Mouse (Mus musculus): Measurements from ENCODE around the gene 2310022A10Rik. TPM values are rescaled to one million over a fixed set of nuclear protein-coding genes. Genes with fewer than 3 reads are reported as not detected.

2310022A10Rik gene
- polyA plus RNA-seq, 1 experiment from 2014 or later: 9.0 TPM

GRCm38 (mm10) chr7:27537998-27538397 lies 15.0 kb upstream of the 2310022A10Rik start:
- TF ChIP-seq CTCF (IDR thresholded peaks at IDR 0.05; ENCODE audit: low read depth): no peak
- no peaks in the 10 kb centered on the region for H3K27me3 ChIP-seq (replicated peaks; ENCODE audit: control insufficient read depth, insufficient read depth, low read length)
- no peak overlapping the region for H3K4me2 ChIP-seq (replicated peaks; ENCODE audit: low read depth)
- 77% methylated on average over 8 of the region's 8 CpGs for WGBS
- no peak overlapping the region for H3K9ac ChIP-seq (ENCODE audit: low read depth, low read length)
- H3K36me3 ChIP-seq (ENCODE audit: control insufficient read depth, insufficient read depth): peaks cover 18% of the 10 kb centered on the region; the same call in 1 of the 2 replicates
- H3K27ac ChIP-seq (ENCODE audit: low read depth, low read length): no peak overlapping the region
- ATAC-seq: no peak
- no peaks in the 10 kb centered on the region for H3K4me1 ChIP-seq (replicated peaks; ENCODE audit: control insufficient read depth, insufficient read depth, low read length)
- H3K4me3 ChIP-seq (ENCODE audit: low read depth, low read length): no peak overlapping the region
- H3K9me3 ChIP-seq (ENCODE audit: control insufficient read depth): no peaks in the 10 kb centered on the region

- no peak overlapping the region for H3K4me2 ChIP-seq (replicated peaks; ENCODE audit: low read depth)
- no peaks in the 10 kb centered on the region for H3K27me3 ChIP-seq (replicated peaks; ENCODE audit: control insufficient read depth, insufficient read depth, low read length)
- H3K9ac ChIP-seq (ENCODE audit: low read depth, low read length): no peak overlapping the region
- ATAC-seq: no peak
- 90% methylated on average over 2 of the region's 2 CpGs for WGBS
- H3K27ac ChIP-seq (ENCODE audit: low read depth, low read length): no peak overlapping the region
- H3K4me1 ChIP-seq (replicated peaks; ENCODE audit: control insufficient read depth, insufficient read depth, low read length): no peaks in the 10 kb centered on the region
- no peak overlapping the region for H3K4me3 ChIP-seq (ENCODE audit: low read depth, low read length)
- H3K9me3 ChIP-seq (ENCODE audit: control insufficient read depth): no peaks in the 10 kb centered on the region
- peaks cover 14% of the 10 kb centered on the region; the same call in 1 of the 2 replicates for H3K36me3 ChIP-seq (ENCODE audit: control insufficient read depth, insufficient read depth)
- TF ChIP-seq CTCF (IDR thresholded peaks at IDR 0.05; ENCODE audit: low read depth): no peak
Measured at GRCm38 (mm10) chr7:27538797-27539196, 14.2 kb upstream of the 2310022A10Rik start.

GRCm38 (mm10) chr7:27540521-27540920 lies 12.5 kb upstream of the 2310022A10Rik start:
- no peaks in the 10 kb centered on the region for H3K4me1 ChIP-seq (replicated peaks; ENCODE audit: control insufficient read depth, insufficient read depth, low read length)
- no peak overlapping the region for H3K9ac ChIP-seq (ENCODE audit: low read depth, low read length)
- H3K4me2 ChIP-seq (replicated peaks; ENCODE audit: low read depth): no peak overlapping the region
- no peak overlapping the region for H3K27ac ChIP-seq (ENCODE audit: low read depth, low read length)
- peaks cover 8% of the 10 kb centered on the region; the same call in 1 of the 2 replicates for H3K36me3 ChIP-seq (ENCODE audit: control insufficient read depth, insufficient read depth)
- no peak for ATAC-seq
- 54% methylated on average over 2 of the region's 2 CpGs for WGBS
- no peaks in the 10 kb centered on the region for H3K27me3 ChIP-seq (replicated peaks; ENCODE audit: control insufficient read depth, insufficient read depth, low read length)
- H3K9me3 ChIP-seq (ENCODE audit: control insufficient read depth): no peaks in the 10 kb centered on the region
- no peak for TF ChIP-seq CTCF (IDR thresholded peaks at IDR 0.05; ENCODE audit: low read depth)
- no peak overlapping the region for H3K4me3 ChIP-seq (ENCODE audit: low read depth, low read length)

GRCm38 (mm10) chr7:27540935-27541334 lies 12.1 kb upstream of the 2310022A10Rik start:
- Histone ChIP-seq H3K27me3 (replicated peaks; ENCODE audit: control insufficient read depth, insufficient read depth, low read length) (no peaks in the 10 kb centered on the region), H3K9me3 (ENCODE audit: control insufficient read depth) (no peaks in the 10 kb centered on the region), H3K9ac (ENCODE audit: low read depth, low read length) (no peak overlapping the region), H3K4me2 (replicated peaks; ENCODE audit: low read depth) (no peak overlapping the region), H3K4me3 (ENCODE audit: low read depth, low read length) (no peak overlapping the region), H3K4me1 (replicated peaks; ENCODE audit: control insufficient read depth, insufficient read depth, low read length) (no peaks in the 10 kb centered on the region), H3K36me3 (ENCODE audit: control insufficient read depth, insufficient read depth) (peaks cover 6% of the 10 kb centered on the region; the same call in 1 of the 2 replicates), H3K27ac (ENCODE audit: low read depth, low read length) (no peak overlapping the region)
- 81% methylated on average over 6 of the region's 6 CpGs for WGBS
- no peak for TF ChIP-seq CTCF (IDR thresholded peaks at IDR 0.05; ENCODE audit: low read depth)
- ATAC-seq: no peak

GRCm38 (mm10) chr7:27541431-27541830 lies 11.6 kb upstream of the 2310022A10Rik start:
- no peaks in the 10 kb centered on the region for H3K27me3 ChIP-seq (replicated peaks; ENCODE audit: control insufficient read depth, insufficient read depth, low read length)
- no peak overlapping the region for H3K9ac ChIP-seq (ENCODE audit: low read depth, low read length)
- WGBS: 86% methylated on average over 16 of the region's 16 CpGs
- H3K4me2 ChIP-seq (replicated peaks; ENCODE audit: low read depth): no peak overlapping the region
- H3K4me1 ChIP-seq (replicated peaks; ENCODE audit: control insufficient read depth, insufficient read depth, low read length): no peaks in the 10 kb centered on the region
- H3K27ac ChIP-seq (ENCODE audit: low read depth, low read length): no peak overlapping the region
- no peak for ATAC-seq
- no peak overlapping the region for H3K4me3 ChIP-seq (ENCODE audit: low read depth, low read length)
- TF ChIP-seq CTCF (IDR thresholded peaks at IDR 0.05; ENCODE audit: low read depth): no peak
- peaks cover 6% of the 10 kb centered on the region; the same call in 1 of the 2 replicates for H3K36me3 ChIP-seq (ENCODE audit: control insufficient read depth, insufficient read depth)
- no peaks in the 10 kb centered on the region for H3K9me3 ChIP-seq (ENCODE audit: control insufficient read depth)

GRCm38 (mm10) chr7:27541922-27542321 lies 11.1 kb upstream of the 2310022A10Rik start:
- Histone ChIP-seq H3K4me3 (ENCODE audit: low read depth, low read length) (peak overlapping the region; percentile 51), H3K36me3 (ENCODE audit: control insufficient read depth, insufficient read depth) (0 out of 2 replicates have a peak, but pooled peaks cover 6% of the 10 kb centered on the region), H3K9me3 (ENCODE audit: control insufficient read depth) (no peaks in the 10 kb centered on the region), H3K27ac (ENCODE audit: low read depth, low read length) (no peak overlapping the region), H3K4me2 (replicated peaks; ENCODE audit: low read depth) (peak overlapping the region; percentile 97), H3K9ac (ENCODE audit: low read depth, low read length) (no peak overlapping the region), H3K4me1 (replicated peaks; ENCODE audit: control insufficient read depth, insufficient read depth, low read length) (no peaks in the 10 kb centered on the region), H3K27me3 (replicated peaks; ENCODE audit: control insufficient read depth, insufficient read depth, low read length) (no peaks in the 10 kb centered on the region)
- no peak for TF ChIP-seq CTCF (IDR thresholded peaks at IDR 0.05; ENCODE audit: low read depth)
- 67% methylated on average over 5 of the region's 5 CpGs for WGBS
- ATAC-seq: no peak
